Mouse (Mus musculus): ENCODE measurements around the gene Slc35e3. TPM values are rescaled to one million over a fixed set of nuclear protein-coding genes. Genes with fewer than 3 reads are reported as not detected.
"Not testable (repeated sequence)": the region's sequence is repeated elsewhere in the genome, so short reads cannot be mapped to it uniquely, and the experiment has no call there.

The Slc35e3 gene
- polyA plus RNA-seq, 2 experiments = 1.3 to 1.7 TPM

- no peak for TF ChIP-seq CTCF (IDR thresholded peaks at IDR 0.05; ENCODE audit: low read depth)
- TF ChIP-seq EP300 (IDR thresholded peaks at IDR 0.05; ENCODE audit: low read depth) = no peak
- ATAC-seq (ENCODE audit: insufficient read depth) (no peak), DNase-seq (ENCODE audit: low read depth in 3 of 3, low spot score in 3 of 3) (no peak)
- Histone ChIP-seq H3K9ac (replicated peaks) (no peak overlapping the region), H3K4me3 (ENCODE audit: insufficient read depth in 1 of 2, low read depth in 2 of 2, low read length in 2 of 2) (no peak overlapping the region), H3K27ac (no peak overlapping the region), H3K4me2 (ENCODE audit: low read depth) (no peak overlapping the region), H3K36me3 (replicated peaks; ENCODE audit: control insufficient read depth, insufficient read depth, low read depth) (no peaks in the 10 kb centered on the region), H3K27me3 (ENCODE audit: control insufficient read depth, insufficient read depth, low read length) (no peaks in the 10 kb centered on the region), H3K4me1 (replicated peaks; ENCODE audit: control insufficient read depth in 2 of 2, insufficient read depth in 2 of 2, low read length in 1 of 2) (no peaks in the 10 kb centered on the region), H3K9me3 (ENCODE audit: control insufficient read depth, low read length) (no peaks in the 10 kb centered on the region)
- 89% methylated on average over 15 of the region's 15 CpGs for WGBS (ENCODE audit: insufficient replicate concordance)
These were observed 7.1 kb downstream of the Slc35e3 start for GRCm38 (mm10) chr10:117738928-117739647.

DNA sequence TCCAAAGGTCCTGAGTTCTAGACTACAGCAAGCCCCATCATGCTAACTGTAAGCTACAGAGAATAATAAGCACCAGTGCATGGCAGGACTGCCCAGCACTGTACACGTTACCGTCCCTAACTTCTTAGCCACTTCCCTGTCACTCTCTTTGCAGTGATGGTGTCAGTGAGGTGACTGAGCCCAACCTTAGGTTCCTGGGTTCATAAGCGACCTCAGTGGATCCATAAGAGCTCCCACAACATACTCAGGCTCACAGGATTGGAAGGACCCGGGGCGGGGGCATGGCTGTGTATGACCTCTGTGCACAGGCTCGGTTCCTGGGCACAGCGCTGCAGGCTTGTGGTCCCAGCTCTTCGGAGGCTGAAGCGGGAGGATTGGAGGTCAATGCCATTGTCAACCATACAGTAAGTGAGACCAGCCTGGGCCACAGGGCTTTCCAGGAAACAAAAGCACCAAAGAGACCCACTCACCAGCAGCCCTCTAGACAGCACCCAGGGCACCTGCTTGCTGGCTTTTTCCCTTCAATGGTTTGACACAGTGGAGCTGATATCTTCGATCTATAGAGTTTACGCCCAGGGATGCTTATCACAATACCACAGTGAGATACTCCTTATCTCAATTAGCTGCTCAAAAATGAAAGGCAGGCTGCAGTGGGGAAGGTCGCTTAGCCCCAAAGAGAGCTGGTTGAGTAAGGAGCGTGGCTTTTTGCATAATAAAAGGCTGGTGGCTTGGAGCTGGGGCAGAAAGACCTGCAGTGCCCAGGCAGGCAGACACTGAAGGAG lies 7.8 kb downstream of the Slc35e3 start:
- Histone ChIP-seq H3K27me3 (ENCODE audit: control insufficient read depth, insufficient read depth, low read length) (no peaks in the 10 kb centered on the region), H3K4me1 (replicated peaks; ENCODE audit: control insufficient read depth in 2 of 2, insufficient read depth in 2 of 2, low read length in 1 of 2) (peaks cover under 1 to 3% of the 10 kb centered on the region in 2 experiments; a peak in 3 of 4 replicates), H3K27ac (no peak overlapping the region), H3K9ac (replicated peaks) (no peak overlapping the region), H3K4me2 (ENCODE audit: low read depth) (no peak overlapping the region), H3K4me3 (ENCODE audit: insufficient read depth in 1 of 2, low read depth in 2 of 2, low read length in 2 of 2) (no peak overlapping the region), H3K9me3 (ENCODE audit: control insufficient read depth, low read length) (no peaks in the 10 kb centered on the region), H3K36me3 (replicated peaks; ENCODE audit: control insufficient read depth, insufficient read depth, low read depth) (no peaks in the 10 kb centered on the region)
- WGBS (ENCODE audit: insufficient replicate concordance) = 66% methylated on average over 13 of the region's 13 CpGs
- DNase-seq (ENCODE audit: low read depth in 3 of 3, low spot score in 3 of 3) (no peak), ATAC-seq (ENCODE audit: insufficient read depth) (0 out of 2 replicates have a peak, but pooled peaks have one; percentile 17)
- TF ChIP-seq CTCF (IDR thresholded peaks at IDR 0.05; ENCODE audit: low read depth) = no peak
- no peak for TF ChIP-seq EP300 (IDR thresholded peaks at IDR 0.05; ENCODE audit: low read depth)

DNA sequence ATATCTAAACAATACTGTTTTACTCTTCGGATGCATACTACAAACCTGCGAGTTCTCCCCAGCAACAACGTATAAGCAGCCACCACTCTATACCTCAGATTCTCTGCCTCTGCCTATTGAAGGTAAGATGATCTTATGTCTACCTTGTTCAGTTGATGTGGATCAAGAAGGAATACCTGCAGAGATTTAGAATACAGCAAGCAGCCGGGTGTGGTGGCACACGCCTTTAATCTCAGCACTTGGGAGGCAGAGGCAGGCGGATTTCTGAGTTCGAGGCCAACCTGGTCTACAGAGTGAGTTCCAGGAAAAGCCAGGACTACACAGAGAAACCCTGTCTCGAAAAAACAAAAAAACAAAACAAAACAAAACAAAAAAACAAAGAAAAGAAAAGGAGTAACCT lies 8.7 kb downstream of the Slc35e3 start:
- H3K9ac ChIP-seq (replicated peaks); H3K4me2 ChIP-seq (ENCODE audit: low read depth); H3K9me3 ChIP-seq (ENCODE audit: control insufficient read depth, low read length); H3K27me3 ChIP-seq (ENCODE audit: control insufficient read depth, insufficient read depth, low read length); ATAC-seq (ENCODE audit: insufficient read depth); H3K4me3 ChIP-seq (ENCODE audit: insufficient read depth in 1 of 2, low read depth in 2 of 2, low read length in 2 of 2); H3K27ac ChIP-seq; H3K36me3 ChIP-seq (replicated peaks; ENCODE audit: control insufficient read depth, insufficient read depth, low read depth); DNase-seq (ENCODE audit: low read depth in 3 of 3, low spot score in 3 of 3): not testable (repeated sequence)
- 74% methylated on average over 8 of the region's 8 CpGs for WGBS (ENCODE audit: insufficient replicate concordance)
- peaks cover 9 to 12% of the 10 kb centered on the region in 2 experiments for H3K4me1 ChIP-seq (replicated peaks; ENCODE audit: control insufficient read depth in 2 of 2, insufficient read depth in 2 of 2, low read length in 1 of 2)

DNA sequence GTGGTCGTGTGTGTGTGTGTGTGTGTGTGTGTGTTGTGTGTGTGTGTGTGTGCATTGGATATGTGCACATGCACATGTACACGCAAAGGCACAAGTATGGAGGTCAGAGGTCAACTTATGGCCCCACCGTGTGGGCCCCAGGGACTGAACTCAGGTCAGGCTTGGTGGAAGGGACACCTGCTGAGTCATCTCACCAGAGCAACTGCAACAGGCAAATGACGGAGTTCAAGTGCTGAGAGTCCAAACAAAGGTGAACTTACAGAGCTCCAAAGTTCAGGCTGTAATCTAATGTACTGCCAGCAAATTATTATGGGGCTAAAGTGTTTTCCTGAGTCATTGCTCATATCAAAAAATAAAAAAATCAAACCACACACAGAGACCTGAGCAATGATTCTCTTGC lies 9.1 kb downstream of the Slc35e3 start:
- Histone ChIP-seq H3K9me3 (ENCODE audit: control insufficient read depth, low read length) (no peaks in the 10 kb centered on the region), H3K4me1 (replicated peaks; ENCODE audit: control insufficient read depth in 2 of 2, insufficient read depth in 2 of 2, low read length in 1 of 2) (peaks cover 10 to 15% of the 10 kb centered on the region in 2 experiments), H3K9ac (replicated peaks) (no peak overlapping the region), H3K4me3 (ENCODE audit: insufficient read depth in 1 of 2, low read depth in 2 of 2, low read length in 2 of 2) (no peak overlapping the region), H3K27me3 (ENCODE audit: control insufficient read depth, insufficient read depth, low read length) (no peaks in the 10 kb centered on the region), H3K27ac (no peak overlapping the region), H3K4me2 (ENCODE audit: low read depth) (no peak overlapping the region), H3K36me3 (replicated peaks; ENCODE audit: control insufficient read depth, insufficient read depth, low read depth) (no peaks in the 10 kb centered on the region)
- DNase-seq (ENCODE audit: low read depth in 3 of 3, low spot score in 3 of 3) (no peak), ATAC-seq (ENCODE audit: insufficient read depth) (no peak)
- WGBS (ENCODE audit: insufficient replicate concordance) = 53% methylated on average over 4 of the region's 4 CpGs
- TF ChIP-seq CTCF (IDR thresholded peaks at IDR 0.05; ENCODE audit: low read depth) (no peak), EP300 (IDR thresholded peaks at IDR 0.05; ENCODE audit: low read depth) (no peak)

- Histone ChIP-seq H3K4me2 (ENCODE audit: low read depth) (no peak overlapping the region), H3K9ac (replicated peaks) (no peak overlapping the region), H3K4me3 (ENCODE audit: insufficient read depth in 1 of 2, low read depth in 2 of 2, low read length in 2 of 2) (no peak overlapping the region), H3K27me3 (ENCODE audit: control insufficient read depth, insufficient read depth, low read length) (no peaks in the 10 kb centered on the region), H3K36me3 (replicated peaks; ENCODE audit: control insufficient read depth, insufficient read depth, low read depth) (no peaks in the 10 kb centered on the region), H3K9me3 (ENCODE audit: control insufficient read depth, low read length) (no peaks in the 10 kb centered on the region), H3K27ac (no peak overlapping the region), H3K4me1 (replicated peaks; ENCODE audit: control insufficient read depth in 2 of 2, insufficient read depth in 2 of 2, low read length in 1 of 2) (peaks cover 11 to 20% of the 10 kb centered on the region in 2 experiments)
- DNase-seq (ENCODE audit: low read depth in 3 of 3, low spot score in 3 of 3) = no peak
- no peak for TF ChIP-seq EP300 (IDR thresholded peaks at IDR 0.05; ENCODE audit: low read depth)
- TF ChIP-seq CTCF (IDR thresholded peaks at IDR 0.05; ENCODE audit: low read depth) = no peak
- ATAC-seq (ENCODE audit: insufficient read depth) = no peak
- 70% methylated on average over 5 of the region's 5 CpGs for WGBS (ENCODE audit: insufficient replicate concordance)
These were observed 9.6 kb downstream of the Slc35e3 start for GRCm38 (mm10) chr10:117736573-117736972.

DNA sequence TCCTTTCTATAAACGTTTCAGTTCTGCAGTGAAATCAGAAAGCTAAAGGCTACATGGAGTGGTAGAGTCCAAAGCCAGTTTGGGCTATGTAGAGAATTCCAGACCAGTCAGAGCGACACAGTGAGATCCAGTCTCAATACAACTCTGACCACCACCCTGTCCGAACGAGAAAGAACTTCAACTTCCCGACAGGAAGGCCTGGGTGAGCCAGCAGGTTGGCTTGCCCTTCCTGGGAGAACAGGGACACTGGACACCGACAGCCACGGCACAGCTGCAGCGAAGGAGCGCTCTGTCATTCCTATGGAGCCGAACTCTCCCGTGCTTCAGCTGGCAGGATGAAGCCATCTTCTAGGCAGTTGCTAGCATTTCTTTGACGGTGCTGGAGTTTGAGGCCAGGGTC lies 10.8 kb downstream of the Slc35e3 start:
- H3K9ac ChIP-seq (replicated peaks); H3K36me3 ChIP-seq (replicated peaks; ENCODE audit: control insufficient read depth, insufficient read depth, low read depth); H3K4me2 ChIP-seq (ENCODE audit: low read depth); H3K27ac ChIP-seq; H3K27me3 ChIP-seq (ENCODE audit: control insufficient read depth, insufficient read depth, low read length); DNase-seq (ENCODE audit: low read depth in 3 of 3, low spot score in 3 of 3); ATAC-seq (ENCODE audit: insufficient read depth); H3K4me3 ChIP-seq (ENCODE audit: insufficient read depth in 1 of 2, low read depth in 2 of 2, low read length in 2 of 2); H3K9me3 ChIP-seq (ENCODE audit: control insufficient read depth, low read length): not testable (repeated sequence)
- H3K4me1 ChIP-seq (replicated peaks; ENCODE audit: control insufficient read depth in 2 of 2, insufficient read depth in 2 of 2, low read length in 1 of 2) = peaks cover 15 to 28% of the 10 kb centered on the region in 2 experiments
- 71% methylated on average over 11 of the region's 12 CpGs for WGBS (ENCODE audit: insufficient replicate concordance)

GRCm38 (mm10) chr10:117734104-117734852 lies 11.9 kb downstream of the Slc35e3 start:
- 55% methylated on average over 9 of the region's 10 CpGs for WGBS (ENCODE audit: insufficient replicate concordance)
- H3K27ac ChIP-seq = not testable (repeated sequence)

More at GRCm38 (mm10) chr10:117734104-117734852, 11.9 kb downstream of the Slc35e3 start:
- H3K4me2 ChIP-seq (ENCODE audit: low read depth); H3K9ac ChIP-seq (replicated peaks); H3K4me3 ChIP-seq (ENCODE audit: insufficient read depth in 1 of 2, low read depth in 2 of 2, low read length in 2 of 2); H3K9me3 ChIP-seq (ENCODE audit: control insufficient read depth, low read length); H3K36me3 ChIP-seq (replicated peaks; ENCODE audit: control insufficient read depth, insufficient read depth, low read depth); DNase-seq (ENCODE audit: low read depth in 3 of 3, low spot score in 3 of 3); ATAC-seq (ENCODE audit: insufficient read depth); H3K27me3 ChIP-seq (ENCODE audit: control insufficient read depth, insufficient read depth, low read length): not testable (repeated sequence)
- peaks cover 15 to 31% of the 10 kb centered on the region in 2 experiments for H3K4me1 ChIP-seq (replicated peaks; ENCODE audit: control insufficient read depth in 2 of 2, insufficient read depth in 2 of 2, low read length in 1 of 2)
